Mouse (Mus musculus) spleen, adult 10 weeks (tissue): ENCODE results near the gene Ccdc144b. TPM values are rescaled to one million over a fixed set of nuclear protein-coding genes. Genes with fewer than 3 reads are reported as not detected.

Experiments
- polyA plus RNA-seq: library from polyadenylated mRNA; stranded (reverse); fragments of 350-450 nt; fragmentation: Illumina TruSeq; extraction: RNeasy Lipid Tissue Mini Kit (QIAGEN cat#74804); gene quantifications from one replicate; pipeline ENCODE4 v1.2.3, GENCODE M21; 2015; ENCODE audit warnings: low replicate concordance; ENCODE audit not compliant: insufficient read depth

Gene Ccdc144b
- polyA plus RNA-seq, result not detected

DNA sequence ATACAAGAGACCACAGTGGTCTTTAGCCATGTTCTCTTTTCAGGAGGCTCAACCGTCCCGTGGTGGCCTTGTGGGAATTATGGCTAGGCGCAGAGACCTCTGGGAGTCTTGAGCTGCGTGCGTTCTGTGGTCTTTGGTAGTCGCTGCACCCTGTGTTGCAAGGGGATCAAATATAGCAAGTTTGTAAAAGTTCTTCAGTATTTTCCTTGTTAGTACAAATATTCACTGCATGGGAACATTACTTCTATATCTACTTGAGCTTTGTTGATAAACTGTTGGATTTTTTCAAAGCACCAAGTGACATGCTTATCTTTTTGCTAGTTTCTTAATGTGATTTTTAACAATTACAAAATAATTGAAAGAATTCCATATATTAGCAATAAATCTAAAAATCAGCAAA lies at the start of gene Ccdc144b:
Ccdc144b (minus strand) TSS at position 101 of the 400 bp plus-strand sequence.

DNA sequence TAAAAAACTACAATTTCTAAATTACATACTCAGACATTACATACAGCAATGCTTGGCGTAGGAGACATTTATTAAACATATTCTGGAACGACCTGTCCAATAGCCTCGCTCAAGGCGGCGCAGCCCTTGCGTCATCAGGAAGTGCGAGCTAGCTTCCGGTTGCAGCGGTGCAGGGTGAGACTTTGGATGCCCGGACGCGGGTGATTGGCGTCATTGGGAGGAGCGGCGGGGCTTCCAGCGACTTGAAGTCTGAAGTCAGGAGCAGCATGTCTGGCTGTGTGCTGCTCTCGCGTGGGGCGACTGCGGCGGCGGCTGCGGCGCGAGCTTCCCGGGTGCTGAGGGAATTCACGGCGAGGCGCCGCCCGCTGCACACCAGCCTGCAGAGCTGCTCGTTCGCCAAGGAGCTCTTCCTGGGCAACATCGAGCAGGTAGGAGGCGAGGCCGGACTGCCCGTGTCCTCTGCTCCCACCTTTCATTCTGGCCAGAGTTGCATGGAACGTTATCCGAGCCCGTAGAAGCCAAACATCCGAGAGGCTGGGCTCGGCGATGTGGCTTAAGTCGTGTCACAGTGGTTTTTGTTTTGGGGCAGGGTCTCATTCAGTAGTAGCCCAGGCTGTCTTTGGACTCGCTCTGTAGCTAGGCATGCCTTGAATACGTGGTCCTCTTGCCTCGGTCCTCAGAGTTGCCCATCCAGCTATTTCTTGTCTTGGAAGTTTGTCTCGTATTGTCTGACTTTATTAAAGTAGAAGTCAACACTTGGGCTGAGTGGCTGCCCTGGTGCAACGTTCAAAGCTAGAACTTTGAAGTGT lies 12.7 kb upstream of the Ccdc144b start, which contains the start of gene Acad9:
Acad9 (plus strand) TSS at position 137 of the 809 bp plus-strand sequence.

DNA sequence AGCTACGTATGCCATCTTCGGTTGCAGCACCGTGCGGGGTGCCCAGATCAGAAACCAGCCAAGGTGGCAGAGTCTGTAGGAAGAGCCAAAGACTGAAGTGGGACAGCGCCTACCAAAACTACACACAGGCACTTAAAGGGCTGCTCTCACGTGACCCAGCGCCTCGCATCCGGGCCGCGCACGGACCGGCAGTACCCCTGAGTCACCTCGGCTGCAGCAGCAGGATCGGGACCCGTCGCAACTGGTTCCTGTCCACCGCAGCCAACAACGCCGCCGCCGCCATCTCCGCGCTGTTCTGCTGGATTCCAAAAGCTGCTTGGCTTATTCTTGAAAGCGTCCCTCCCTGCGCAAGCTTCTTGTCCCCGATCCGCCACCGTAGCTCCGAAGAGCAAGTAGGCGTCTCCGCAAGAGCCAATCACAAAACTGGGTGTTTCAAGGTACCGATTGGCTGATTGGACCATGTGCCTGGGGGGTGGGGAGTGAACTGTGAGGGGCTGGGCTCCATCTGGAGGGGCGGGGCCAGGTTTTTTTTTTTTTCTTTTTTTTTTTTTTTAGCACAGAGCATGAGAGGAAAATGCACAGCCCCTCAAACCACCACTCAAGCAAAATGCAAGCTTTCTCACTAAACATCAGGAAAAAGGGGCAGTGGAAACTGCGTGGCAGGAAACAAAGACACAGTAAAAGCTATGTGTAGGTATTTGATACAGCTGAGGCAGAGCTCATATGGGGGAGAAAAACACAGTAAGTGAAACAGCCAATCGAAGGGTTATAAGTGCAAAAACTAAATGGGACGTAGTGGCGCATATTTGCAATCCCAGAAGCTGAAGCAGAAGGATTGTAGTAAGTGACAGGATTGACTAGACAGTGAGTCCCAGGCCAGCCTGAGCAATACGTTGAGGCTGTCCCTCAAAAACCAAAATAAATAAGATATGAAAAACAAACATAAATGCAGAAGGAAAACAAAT lies 52.8 kb downstream of the Ccdc144b start, which contains the start of gene Mccc1:
Mccc1 (minus strand) TSS at position 404 of the 965 bp plus-strand sequence.

Other genes starting within 250 kb of the Ccdc144b start
- 115 TPM for gene Dcun1d1, start 116.1 kb downstream of the Ccdc144b start, polyA plus RNA-seq
- gene Mccc1, start 52.9 kb downstream of the Ccdc144b start, polyA plus RNA-seq, result 35.3 TPM
- 42.3 TPM for gene Acad9, start 12.4 kb upstream of the Ccdc144b start, polyA plus RNA-seq
- 7.8 TPM for gene D3Ertd254e, start 97.5 kb upstream of the Ccdc144b start, polyA plus RNA-seq
- gene Qrfpr, start 168.8 kb upstream of the Ccdc144b start, polyA plus RNA-seq, result 0.22 TPM